Mouse (Mus musculus) lung, postnatal 0 days (tissue): ENCODE data around the gene Rxylt1. TPM values are rescaled to one million over a fixed set of nuclear protein-coding genes. Genes with fewer than 3 reads are reported as not detected.
A peak's percentile ranks its signal among the peaks of the same experiment; 100 is the strongest.

Experiments used
- ATAC-seq: fragments of 200-750 bp; cut with Nextera tagmentation; 2 replicates; pipeline ENCODE4 v1.8.0; 2017; ENCODE audit warnings: moderate library complexity
- DNase-seq: peaks from one replicate; pipeline ENCODE4 v3.0.0-alpha.2; 2016; ENCODE audit warnings: low spot score
- H3K27ac ChIP-seq: fragments of 300-500 bp; sonication (generic); 2 replicates; pipeline ENCODE4 v1.5.1; 2014; ENCODE audit warnings: antibody characterized with exemption, mild to moderate bottlenecking, low read length, mixed read lengths
- H3K27me3 ChIP-seq: fragments of 300-500 bp; sonication (generic); replicated peaks from 2 replicates; pipeline ENCODE4 v1.6.1; 2014; ENCODE audit warnings: low read length, mixed read lengths; ENCODE audit not compliant: insufficient read depth
- H3K36me3 ChIP-seq: fragments of 300-500 bp; sonication (generic); 2 replicates; pipeline ENCODE4 v1.6.1; 2014; ENCODE audit warnings: low read length, mixed read lengths; ENCODE audit not compliant: insufficient read depth
- H3K4me1 ChIP-seq: fragments of 300-500 bp; sonication (generic); 2 replicates; pipeline ENCODE4 v1.6.1; 2014; ENCODE audit warnings: antibody characterized with exemption, low read depth, low read length, mixed read lengths; ENCODE audit not compliant: insufficient read depth
- H3K4me2 ChIP-seq: fragments of 300-500 bp; sonication (generic); replicated peaks from 2 replicates; pipeline ENCODE4 v1.6.1; 2014; ENCODE audit warnings: low read depth, mild to moderate bottlenecking, low read length, moderate library complexity, mixed read lengths
- H3K4me3 ChIP-seq: fragments of 300-500 bp; sonication (generic); 2 replicates; pipeline ENCODE4 v1.5.1; 2014; ENCODE audit warnings: low read depth, low read length
- H3K9ac ChIP-seq: fragments of 300-500 bp; sonication (generic); replicated peaks from 2 replicates; pipeline ENCODE4 v1.6.1; 2014; ENCODE audit warnings: low read depth, mild to moderate bottlenecking
- H3K9me3 ChIP-seq: fragments of 300-500 bp; sonication (generic); 2 replicates; pipeline ENCODE4 v1.6.1; 2016; ENCODE audit warnings: low read length, mixed read lengths
- CTCF ChIP-seq: IDR thresholded peaks from 2 replicates; pipeline ENCODE4 v1.5.1; 2016; ENCODE audit warnings: antibody characterized with exemption, mild to moderate bottlenecking
- EP300 ChIP-seq: IDR thresholded peaks from 2 replicates; pipeline ENCODE4 v1.6.1; 2016; ENCODE audit warnings: antibody characterized with exemption, mild to moderate bottlenecking, control low read depth
- WGBS: fragments of 180-500 bp; shearing (Covaris S2); extraction: QIAGEN DNeasy Blood & Tissue Kit; methylation state at CpG from one replicate; pipeline ENCODE4 v1.1.7; 2014; 5-methylcytosine and 5-hydroxymethylcytosine counted together
- polyA plus RNA-seq: library from polyadenylated mRNA; unstranded; fragments of >200 nt; fragmentation: Nextera tagmentation; extraction: Ambion mirVana; gene quantifications from 2 replicates; pipeline ENCODE4 v1.2.1, GENCODE M21; 2015

Gene Rxylt1
- 56.0 and 56.5 TPM in 2 replicates for polyA plus RNA-seq

DNA sequence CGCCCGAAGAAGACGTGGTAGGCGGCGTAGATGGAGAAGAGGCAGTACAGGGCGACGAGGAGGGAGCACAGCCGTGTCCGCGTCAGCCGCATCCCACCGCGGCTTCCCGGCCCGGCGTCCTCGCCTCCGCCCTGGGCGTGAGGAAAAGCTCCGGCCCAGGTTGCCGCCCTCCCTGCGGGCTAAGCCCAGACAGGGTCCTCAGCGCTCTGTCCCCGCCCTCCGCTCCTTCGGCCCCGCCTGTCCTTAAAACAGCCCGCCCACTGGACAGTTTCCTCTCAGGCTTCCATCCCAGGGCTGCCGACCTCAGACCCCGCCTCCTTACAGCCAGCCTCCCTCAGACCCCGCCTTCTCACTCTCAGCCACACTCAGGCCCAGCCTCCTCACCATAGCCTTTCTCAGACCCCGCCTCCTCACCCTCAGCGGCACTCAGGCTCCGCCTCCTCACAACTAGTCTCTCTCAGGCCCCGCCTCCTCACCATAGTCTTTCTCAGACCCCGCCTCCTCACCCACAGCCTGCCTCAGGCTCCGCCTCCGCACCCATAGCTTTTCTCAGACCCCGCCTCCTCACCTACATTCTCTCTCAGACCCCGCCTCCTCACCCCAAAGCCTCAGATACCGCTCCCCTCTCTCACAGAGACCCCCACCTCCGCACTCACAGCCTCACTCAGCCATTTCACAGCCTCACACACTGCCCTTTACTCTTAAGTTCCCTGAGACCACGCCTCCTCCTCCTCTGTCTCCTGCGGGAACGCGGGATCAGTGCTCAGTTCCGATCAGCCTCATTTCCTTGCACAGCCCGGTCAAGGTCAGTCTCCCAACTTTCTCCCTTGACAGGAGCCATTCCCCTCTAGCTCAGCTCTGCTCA, at the start of gene Rxylt1:
Gene Rxylt1, minus strand, starts transcription at position 392 of the 865 bp plus-strand sequence.
- H3K27ac ChIP-seq, result peak within 1 kb of the TSS; percentile 91
- no peaks in the 10 kb centered on the region for H3K27me3 ChIP-seq
- peak; percentile 100 for DNase-seq
- peak within 1 kb of the TSS; percentile 76 for H3K9ac ChIP-seq
- no peak for TF ChIP-seq EP300
- TF ChIP-seq CTCF, result no peak
- H3K4me3 ChIP-seq, result peak within 1 kb of the TSS; percentile 71
- H3K4me2 ChIP-seq, result peak within 1 kb of the TSS; percentile 94
- under 1% methylated on average over 31 of the region's 48 CpGs for WGBS
- ATAC-seq, result peak; percentile 97
- no peaks in the 10 kb centered on the region for H3K9me3 ChIP-seq
- 0 out of 2 replicates have a peak, but pooled peaks cover 4% of the 10 kb centered on the region for H3K4me1 ChIP-seq
- H3K36me3 ChIP-seq, result no peaks in the 10 kb centered on the region

DNA sequence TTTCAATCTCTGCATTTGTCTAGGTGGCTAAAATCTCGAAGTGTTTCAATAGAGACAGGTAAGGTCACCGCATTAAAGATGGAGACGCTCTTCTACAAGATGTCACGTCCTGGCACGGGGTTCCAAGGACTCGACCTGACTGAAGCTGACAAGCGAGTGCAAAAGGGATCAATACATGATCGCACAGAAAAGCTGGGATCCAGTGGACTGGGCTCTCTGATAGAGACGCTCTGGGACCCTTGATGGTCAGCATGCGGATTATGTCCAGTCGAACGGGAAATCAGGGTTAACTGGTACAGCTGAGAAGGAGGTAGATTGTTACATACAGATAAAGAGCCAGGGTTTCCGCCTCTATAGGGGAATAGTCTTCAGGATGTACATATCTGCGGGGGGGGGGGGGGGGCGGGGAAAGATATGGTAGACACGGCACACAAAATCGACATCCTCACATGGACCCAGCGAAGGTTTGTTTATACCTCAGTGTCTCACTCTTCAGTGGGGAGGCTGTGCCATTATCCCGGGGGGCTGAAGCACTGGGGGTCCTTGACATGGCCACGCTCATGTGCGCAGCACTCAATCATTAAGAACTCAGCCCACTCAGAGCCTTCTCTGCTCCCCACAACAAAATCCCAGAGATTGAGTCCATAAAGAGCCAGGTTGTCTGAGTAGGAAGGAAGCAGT, 24.3 kb upstream of the Rxylt1 start:
- TF ChIP-seq EP300 (no peak), CTCF (no peak)
- ATAC-seq (no peak), DNase-seq (no peak)
- WGBS, result 91% methylated on average over 21 of the region's 21 CpGs
- Histone ChIP-seq H3K4me1 (no peaks in the 10 kb centered on the region), H3K36me3 (no peaks in the 10 kb centered on the region), H3K9ac (no peak overlapping the region), H3K4me2 (no peak overlapping the region), H3K27me3 (no peaks in the 10 kb centered on the region), H3K4me3 (no peak overlapping the region), H3K27ac (no peak overlapping the region), H3K9me3 (no peaks in the 10 kb centered on the region)

DNA sequence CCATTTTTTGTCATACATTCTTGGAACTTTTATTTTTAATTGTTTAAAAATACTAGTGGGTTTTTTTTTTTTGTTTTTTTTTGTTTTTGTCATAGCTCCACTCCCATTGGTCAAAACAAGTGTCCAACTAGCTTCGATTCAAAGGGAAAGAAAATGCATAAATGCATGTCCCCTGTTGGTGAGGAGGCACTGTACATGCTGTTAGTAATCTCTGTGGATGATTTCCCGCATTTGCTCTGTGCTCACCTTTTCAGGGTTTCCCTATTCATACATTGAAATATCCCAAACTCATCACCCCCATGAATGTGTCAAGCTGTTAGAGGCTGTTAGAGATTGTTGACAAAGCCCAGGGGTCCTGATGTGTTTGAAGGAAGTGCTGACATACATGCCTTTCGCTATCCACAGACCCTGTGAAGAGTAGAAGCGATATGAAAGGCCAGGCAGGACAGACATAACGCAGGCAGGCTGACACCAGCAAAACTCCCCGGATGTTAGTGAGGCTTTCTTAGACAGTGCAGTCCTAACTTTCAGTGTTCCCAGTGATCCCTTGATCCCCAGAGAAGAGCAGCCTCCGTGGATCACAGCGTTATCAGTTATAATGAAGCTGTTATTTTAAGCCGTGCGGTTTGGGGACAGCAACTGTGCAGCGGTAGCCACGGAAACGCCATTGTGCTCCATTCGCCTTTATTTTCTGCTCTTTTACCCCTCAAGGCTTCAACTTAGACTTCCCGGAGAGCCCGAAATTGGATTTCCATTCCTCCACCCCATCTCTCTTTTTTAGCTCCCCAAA, 23.5 kb upstream of the Rxylt1 start:
- Histone ChIP-seq H3K4me2 (no peak overlapping the region), H3K4me1 (no peaks in the 10 kb centered on the region), H3K27ac (no peak overlapping the region), H3K4me3 (no peak overlapping the region), H3K9me3 (no peaks in the 10 kb centered on the region), H3K27me3 (no peaks in the 10 kb centered on the region), H3K9ac (no peak overlapping the region), H3K36me3 (no peaks in the 10 kb centered on the region)
- WGBS, result 76% methylated on average over 16 of the region's 16 CpGs
- DNase-seq, result no peak
- TF ChIP-seq EP300 (no peak), CTCF (no peak)
- ATAC-seq, result no peak

DNA sequence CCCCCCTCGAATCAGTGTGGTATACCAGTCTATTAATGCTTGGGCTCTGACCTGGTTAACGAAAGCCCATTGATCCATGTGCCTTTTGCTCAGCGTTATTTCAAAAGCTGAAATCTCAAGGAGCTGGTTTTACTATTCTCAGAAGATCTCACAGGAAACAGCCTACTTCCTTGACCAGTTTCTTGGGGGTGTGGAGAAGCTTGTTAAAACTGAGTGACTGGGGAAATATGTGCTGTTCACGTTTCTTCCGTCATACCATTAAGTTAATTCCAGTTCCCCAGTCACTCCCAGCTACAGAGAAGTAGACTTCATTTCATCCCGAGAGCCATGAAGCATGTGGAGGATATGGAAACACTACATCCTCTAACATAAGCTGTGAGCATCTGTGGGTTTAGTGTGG, 22.3 kb upstream of the Rxylt1 start:
- Histone ChIP-seq H3K27ac (no peak overlapping the region), H3K4me1 (no peaks in the 10 kb centered on the region), H3K4me2 (no peak overlapping the region), H3K4me3 (no peak overlapping the region), H3K27me3 (no peaks in the 10 kb centered on the region), H3K36me3 (no peaks in the 10 kb centered on the region), H3K9me3 (no peaks in the 10 kb centered on the region), H3K9ac (no peak overlapping the region)
- no peak for ATAC-seq
- DNase-seq, result no peak
- TF ChIP-seq CTCF, result no peak
- no peak for TF ChIP-seq EP300
- 57% methylated on average over 6 of the region's 6 CpGs for WGBS

DNA sequence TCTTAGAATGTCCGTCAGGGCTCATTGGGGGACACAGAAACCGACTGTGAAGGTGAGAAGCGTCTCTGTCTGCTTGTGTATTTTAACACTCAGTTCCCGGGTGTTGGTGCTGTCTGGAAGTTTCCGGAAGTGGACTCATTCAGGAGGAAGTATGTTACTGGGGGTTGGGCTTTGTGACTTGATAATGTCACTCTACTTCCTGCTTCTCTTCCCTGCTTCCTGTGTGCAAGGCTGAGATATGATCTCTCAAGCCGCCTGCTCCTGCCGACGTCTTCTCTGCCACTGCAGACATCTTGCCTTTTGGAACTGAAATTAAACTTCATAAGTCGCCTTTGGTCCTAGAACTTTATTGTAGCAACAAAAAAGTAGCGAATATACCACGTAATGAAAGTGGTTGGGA, 19.5 kb upstream of the Rxylt1 start:
- WGBS, result 54% methylated on average over 11 of the region's 11 CpGs
- no peak overlapping the region for H3K9ac ChIP-seq
- no peaks in the 10 kb centered on the region for H3K4me1 ChIP-seq
- H3K4me2 ChIP-seq, result peak overlapping the region; percentile 28; the same call in 1 of the 2 replicates
- H3K9me3 ChIP-seq, result no peaks in the 10 kb centered on the region
- H3K36me3 ChIP-seq, result no peaks in the 10 kb centered on the region
- peak; percentile 31 for DNase-seq
- TF ChIP-seq EP300, result no peak
- no peak overlapping the region for H3K4me3 ChIP-seq
- no peak overlapping the region for H3K27ac ChIP-seq
- H3K27me3 ChIP-seq, result no peaks in the 10 kb centered on the region
- ATAC-seq, result no peak

DNA sequence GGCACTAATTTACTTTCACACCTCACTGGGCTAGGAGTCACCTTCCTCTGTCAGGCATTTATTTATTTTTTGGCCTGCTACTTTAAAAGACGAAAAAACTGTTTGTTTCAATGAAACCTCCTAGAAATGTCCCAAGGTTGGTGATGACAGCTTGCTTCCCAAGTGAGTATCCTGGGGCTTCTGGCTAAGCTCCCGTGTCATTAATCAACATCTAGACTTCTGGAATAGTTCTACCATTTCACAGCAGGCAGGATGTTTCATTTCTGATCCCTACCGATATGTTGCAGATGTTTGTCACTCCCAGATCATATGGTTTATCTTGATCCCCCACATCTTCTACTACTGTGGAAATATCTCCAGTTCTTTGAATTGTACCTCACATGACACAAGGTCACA, 9.5 kb upstream of the Rxylt1 start:
- H3K4me3 ChIP-seq, result no peak overlapping the region
- TF ChIP-seq CTCF, result no peak
- no peak for TF ChIP-seq EP300
- no peaks in the 10 kb centered on the region for H3K27me3 ChIP-seq
- no peaks in the 10 kb centered on the region for H3K4me1 ChIP-seq
- H3K36me3 ChIP-seq, result no peaks in the 10 kb centered on the region
- WGBS, result 49% methylated on average over 3 of the region's 3 CpGs
- H3K9ac ChIP-seq, result no peak overlapping the region
- H3K27ac ChIP-seq, result no peak overlapping the region
- ATAC-seq (peak; percentile 66), DNase-seq (peak; percentile 27)
- no peak overlapping the region for H3K4me2 ChIP-seq
- no peaks in the 10 kb centered on the region for H3K9me3 ChIP-seq
